Mouse (Mus musculus) E14TG2a.4 (cell line): ENCODE measurements around the gene Mgat5.

Source experiments
- CTCF ChIP-seq: conservative IDR thresholded peaks from 2 replicates; pipeline ENCODE4 v1.5.1; 2014; ENCODE audit warnings: low read length
- NANOG ChIP-seq: IDR thresholded peaks from 2 replicates; pipeline ENCODE4 v1.6.1; 2014; ENCODE audit warnings: borderline replicate concordance, low read length, mixed read lengths
- POU5F1 ChIP-seq: IDR thresholded peaks from 2 replicates; pipeline ENCODE4 v1.6.1; 2014; ENCODE audit warnings: low read length, borderline replicate concordance

DNA sequence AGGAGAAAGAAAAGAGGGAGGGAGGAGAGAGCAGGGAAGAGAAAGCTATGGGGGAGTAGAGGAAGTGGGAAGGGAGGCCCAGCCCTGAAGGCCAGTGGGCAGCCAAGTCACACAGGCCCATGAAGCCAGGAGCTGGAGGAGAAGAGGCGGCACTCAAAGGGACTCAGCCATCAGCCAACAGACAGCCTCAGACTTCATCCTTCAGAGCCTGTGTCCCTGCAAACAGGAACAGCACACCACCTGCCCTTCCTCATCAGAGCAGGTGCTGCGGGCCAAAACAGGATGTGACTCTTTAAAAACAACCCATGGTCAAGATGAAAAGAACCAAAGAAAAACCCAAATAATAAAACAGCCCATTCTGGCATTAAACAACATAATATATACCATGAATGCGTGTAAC lies 308.8 kb downstream of the Mgat5 start:
- TF ChIP-seq CTCF (no peak), POU5F1 (no peak), NANOG (no peak)
